Mouse (Mus musculus): ENCODE data around the gene Col5a3. TPM values are rescaled to one million over a fixed set of nuclear protein-coding genes. Genes with fewer than 3 reads are reported as not detected.
A peak's percentile ranks its signal among the peaks of the same experiment; 100 is the strongest.

Col5a3 gene
- polyA plus RNA-seq, 2 experiments, result 0.03 to 0.08 TPM

DNA sequence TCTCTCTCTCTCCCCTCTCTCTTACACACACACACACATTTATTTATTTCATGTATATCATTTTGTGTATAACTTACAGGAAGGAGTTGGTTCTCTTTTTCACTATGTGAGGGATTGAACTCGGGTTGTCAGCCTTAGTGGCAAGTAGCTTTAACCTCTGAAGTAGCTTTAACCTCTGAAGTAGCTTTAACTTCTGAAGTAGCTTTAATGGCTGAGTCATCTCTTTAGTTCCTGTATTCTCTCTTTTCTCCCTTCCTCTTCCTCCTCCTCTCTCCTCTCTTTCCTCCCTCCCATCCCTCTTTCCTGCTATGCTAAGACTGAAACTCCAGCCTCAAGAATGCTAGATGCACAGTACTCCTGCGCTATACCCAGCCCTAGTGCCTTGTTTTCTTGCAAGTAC is 56.6 kb downstream of the Col5a3 start:
- Histone ChIP-seq H3K27ac (no peak overlapping the region), H3K27me3 (ENCODE audit: control insufficient read depth, insufficient read depth, low read length) (no peaks in the 10 kb centered on the region; the same call in 1 of the 2 replicates), H3K9ac (replicated peaks) (no peak overlapping the region), H3K4me2 (ENCODE audit: low read depth) (no peak overlapping the region), H3K4me1 (replicated peaks; ENCODE audit: control insufficient read depth in 2 of 2, insufficient read depth in 2 of 2, low read length in 1 of 2) (peaks cover 16 to 20% of the 10 kb centered on the region in 2 experiments), H3K36me3 (replicated peaks; ENCODE audit: control insufficient read depth, insufficient read depth, low read depth) (no peaks in the 10 kb centered on the region), H3K4me3 (ENCODE audit: insufficient read depth in 1 of 2, low read depth in 2 of 2, low read length in 2 of 2) (no peak overlapping the region), H3K9me3 (ENCODE audit: control insufficient read depth, low read length) (no peaks in the 10 kb centered on the region)
- DNase-seq (ENCODE audit: low read depth in 3 of 3, low spot score in 3 of 3), result no peak
- no peak for TF ChIP-seq EP300 (IDR thresholded peaks at IDR 0.05; ENCODE audit: low read depth)
- TF ChIP-seq CTCF (IDR thresholded peaks at IDR 0.05; ENCODE audit: low read depth), result no peak
- WGBS (ENCODE audit: insufficient replicate concordance), result 55% methylated on average over 2 of the region's 2 CpGs
- ATAC-seq (ENCODE audit: insufficient read depth), result no peak

DNA sequence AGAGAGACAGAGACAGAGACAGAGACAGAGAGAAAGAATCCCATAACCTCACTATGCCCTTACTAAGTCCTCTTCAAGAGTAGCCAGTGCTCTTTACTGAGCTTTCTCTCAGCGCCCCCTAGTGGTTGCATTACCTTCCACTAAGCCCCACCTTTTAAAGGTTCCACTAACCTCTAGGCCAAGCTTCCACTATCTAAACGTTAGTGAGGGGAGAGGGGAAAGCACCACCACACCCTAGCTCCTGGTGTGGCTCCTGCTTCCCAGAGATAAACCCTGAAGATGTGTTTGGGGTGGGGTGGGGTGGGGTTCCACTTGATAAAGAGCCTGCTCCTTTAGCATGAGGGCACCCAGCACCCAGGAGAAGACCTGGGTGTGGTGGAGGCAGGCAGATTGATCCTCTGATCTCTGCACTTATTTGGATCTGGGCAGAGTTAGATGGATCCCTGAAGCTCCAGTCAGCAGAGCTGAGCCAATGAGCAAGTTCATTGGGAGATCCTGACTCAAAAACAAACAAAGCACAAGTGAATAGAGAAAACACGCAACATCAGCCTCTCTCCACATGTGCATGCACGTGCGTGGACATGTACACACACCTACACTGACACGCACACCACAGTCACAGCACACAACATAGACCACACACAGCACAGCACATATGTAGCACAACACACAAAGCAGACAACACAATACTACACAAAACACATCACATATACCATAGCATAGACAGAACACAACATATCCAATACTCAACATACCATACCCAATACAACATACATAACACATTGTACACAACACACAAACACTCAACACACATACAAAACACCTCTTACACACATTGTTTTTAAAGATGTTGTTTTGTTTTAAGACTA is 57.5 kb downstream of the Col5a3 start:
- Histone ChIP-seq H3K4me3 (ENCODE audit: insufficient read depth in 1 of 2, low read depth in 2 of 2, low read length in 2 of 2) (no peak overlapping the region), H3K27ac (no peak overlapping the region), H3K4me1 (replicated peaks; ENCODE audit: control insufficient read depth in 2 of 2, insufficient read depth in 2 of 2, low read length in 1 of 2) (peaks cover 16 to 20% of the 10 kb centered on the region in 2 experiments), H3K9me3 (ENCODE audit: control insufficient read depth, low read length) (no peaks in the 10 kb centered on the region), H3K27me3 (ENCODE audit: control insufficient read depth, insufficient read depth, low read length) (no peaks in the 10 kb centered on the region; the same call in 1 of the 2 replicates), H3K36me3 (replicated peaks; ENCODE audit: control insufficient read depth, insufficient read depth, low read depth) (no peaks in the 10 kb centered on the region), H3K4me2 (ENCODE audit: low read depth) (no peak overlapping the region), H3K9ac (replicated peaks) (no peak overlapping the region)
- ATAC-seq (ENCODE audit: insufficient read depth), result peak; percentile 97
- WGBS (ENCODE audit: insufficient replicate concordance), result 43% methylated on average over 6 of the region's 6 CpGs
- peak; percentile 80 to 88 (median 80) for DNase-seq (ENCODE audit: low read depth in 3 of 3, low spot score in 3 of 3)
- TF ChIP-seq CTCF (IDR thresholded peaks at IDR 0.05; ENCODE audit: low read depth) (peak; percentile 91), EP300 (IDR thresholded peaks at IDR 0.05; ENCODE audit: low read depth) (peak; percentile 72)

DNA sequence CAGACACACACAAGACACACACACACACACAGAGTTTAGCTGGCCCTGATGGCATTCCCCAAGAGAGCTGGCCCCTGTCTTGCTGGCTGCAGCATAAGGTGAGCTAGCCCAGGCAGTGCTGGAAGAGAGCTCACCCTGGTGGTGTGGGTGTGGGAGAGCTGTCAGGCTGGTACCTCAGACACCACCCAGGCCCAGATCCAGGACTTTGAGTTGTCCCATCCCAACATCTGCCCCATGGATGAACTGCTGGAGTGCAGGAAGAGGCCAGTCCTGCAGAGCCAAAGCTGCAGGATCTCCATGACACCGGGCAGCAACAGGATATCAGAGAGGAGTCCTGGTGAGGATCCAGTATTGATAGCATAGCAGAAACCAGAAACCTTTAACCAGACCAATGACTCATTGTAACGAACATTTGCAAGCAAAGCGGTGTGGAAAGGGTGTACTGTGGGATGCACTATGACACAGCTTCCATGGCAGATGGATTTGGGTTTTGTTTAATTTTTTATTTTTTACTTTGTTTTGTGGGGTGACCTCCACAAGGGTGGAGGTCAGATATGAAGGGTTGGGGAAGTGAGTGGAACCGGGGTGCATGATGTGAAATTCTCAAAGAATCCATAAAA is 58.7 kb downstream of the Col5a3 start:
- Histone ChIP-seq H3K4me2 (ENCODE audit: low read depth) (no peak overlapping the region), H3K27ac (no peak overlapping the region), H3K4me1 (replicated peaks; ENCODE audit: control insufficient read depth in 2 of 2, insufficient read depth in 2 of 2, low read length in 1 of 2) (peaks cover 16 to 20% of the 10 kb centered on the region in 2 experiments), H3K9me3 (ENCODE audit: control insufficient read depth, low read length) (no peaks in the 10 kb centered on the region), H3K27me3 (ENCODE audit: control insufficient read depth, insufficient read depth, low read length) (no peaks in the 10 kb centered on the region; the same call in 1 of the 2 replicates), H3K9ac (replicated peaks) (no peak overlapping the region), H3K4me3 (ENCODE audit: insufficient read depth in 1 of 2, low read depth in 2 of 2, low read length in 2 of 2) (no peak overlapping the region), H3K36me3 (replicated peaks; ENCODE audit: control insufficient read depth, insufficient read depth, low read depth) (no peaks in the 10 kb centered on the region)
- no peak for TF ChIP-seq EP300 (IDR thresholded peaks at IDR 0.05; ENCODE audit: low read depth)
- peak; percentile 45 for TF ChIP-seq CTCF (IDR thresholded peaks at IDR 0.05; ENCODE audit: low read depth)
- ATAC-seq (ENCODE audit: insufficient read depth), result no peak
- DNase-seq (ENCODE audit: low read depth in 3 of 3, low spot score in 3 of 3), result no peak
- WGBS (ENCODE audit: insufficient replicate concordance), result 67% methylated on average over 4 of the region's 4 CpGs

DNA sequence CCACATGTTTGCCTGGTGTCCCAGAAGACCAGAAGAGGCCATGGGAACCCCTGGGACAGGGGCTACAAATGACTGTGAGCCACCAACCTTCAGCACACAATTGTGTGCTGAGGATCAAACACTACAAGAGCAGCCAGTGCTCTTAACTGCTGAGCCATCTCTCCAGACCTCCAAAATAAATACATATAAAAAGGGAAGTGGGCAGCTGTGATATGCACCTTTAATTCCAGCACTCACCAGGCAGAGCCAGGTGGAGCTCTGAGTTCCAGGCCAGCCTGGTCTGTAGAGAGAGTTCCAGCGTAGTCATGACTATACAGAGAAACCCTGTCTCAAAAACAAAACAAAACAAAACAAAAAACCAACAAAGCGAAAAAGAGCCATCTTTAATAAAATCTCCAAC is 60.5 kb downstream of the Col5a3 start:
- Histone ChIP-seq H3K27me3 (ENCODE audit: control insufficient read depth, insufficient read depth, low read length) (no peaks in the 10 kb centered on the region), H3K4me3 (ENCODE audit: insufficient read depth in 1 of 2, low read depth in 2 of 2, low read length in 2 of 2) (no peak overlapping the region), H3K9me3 (ENCODE audit: control insufficient read depth, low read length) (no peaks in the 10 kb centered on the region), H3K36me3 (replicated peaks; ENCODE audit: control insufficient read depth, insufficient read depth, low read depth) (no peaks in the 10 kb centered on the region), H3K4me2 (ENCODE audit: low read depth) (no peak overlapping the region), H3K4me1 (replicated peaks; ENCODE audit: control insufficient read depth in 2 of 2, insufficient read depth in 2 of 2, low read length in 1 of 2) (peaks cover 16 to 23% of the 10 kb centered on the region in 2 experiments), H3K27ac (no peak overlapping the region), H3K9ac (replicated peaks) (no peak overlapping the region)
- WGBS (ENCODE audit: insufficient replicate concordance), result 66% methylated on average over 2 of the region's 2 CpGs
- TF ChIP-seq CTCF (IDR thresholded peaks at IDR 0.05; ENCODE audit: low read depth) (no peak), EP300 (IDR thresholded peaks at IDR 0.05; ENCODE audit: low read depth) (no peak)
- ATAC-seq (ENCODE audit: insufficient read depth) (no peak), DNase-seq (ENCODE audit: low read depth in 3 of 3, low spot score in 3 of 3) (no peak)

DNA sequence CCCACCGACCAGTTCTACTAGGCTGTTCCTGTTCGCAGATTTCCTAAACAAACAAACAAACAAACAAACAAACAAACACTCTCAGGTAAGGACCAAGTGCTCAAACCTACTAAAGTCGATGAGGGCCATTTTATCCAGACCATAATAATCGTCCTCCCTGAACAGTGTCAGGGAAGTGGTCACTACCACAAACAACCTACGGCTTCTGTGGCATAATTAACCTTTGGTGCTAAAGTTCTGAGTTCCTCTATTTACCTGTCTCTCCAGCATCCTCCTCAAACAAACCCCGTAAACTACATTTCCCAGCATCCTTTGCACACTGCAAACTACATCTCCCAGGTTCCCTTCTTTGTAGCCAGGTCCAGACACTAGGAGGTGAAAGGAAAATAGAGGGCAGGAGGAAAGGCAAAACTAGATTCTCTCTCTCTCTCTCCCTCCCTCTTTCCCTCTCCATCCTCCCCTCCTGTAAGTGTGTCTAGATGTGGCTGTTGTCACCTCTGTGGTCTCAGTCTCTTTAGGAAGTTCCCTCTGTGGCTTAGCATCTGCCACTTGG is 63.3 kb downstream of the Col5a3 start:
- Histone ChIP-seq H3K27me3 (ENCODE audit: control insufficient read depth, insufficient read depth, low read length) (peaks cover 11% of the 10 kb centered on the region), H3K27ac (no peak overlapping the region), H3K4me1 (replicated peaks; ENCODE audit: control insufficient read depth in 2 of 2, insufficient read depth in 2 of 2, low read length in 1 of 2) (peaks cover 14 to 21% of the 10 kb centered on the region in 2 experiments), H3K9ac (replicated peaks) (no peak overlapping the region), H3K4me3 (ENCODE audit: insufficient read depth in 1 of 2, low read depth in 2 of 2, low read length in 2 of 2) (no peak overlapping the region), H3K36me3 (replicated peaks; ENCODE audit: control insufficient read depth, insufficient read depth, low read depth) (no peaks in the 10 kb centered on the region), H3K4me2 (ENCODE audit: low read depth) (no peak overlapping the region), H3K9me3 (ENCODE audit: control insufficient read depth, low read length) (no peaks in the 10 kb centered on the region)
- DNase-seq (ENCODE audit: low read depth in 3 of 3, low spot score in 3 of 3), result no peak
- WGBS (ENCODE audit: insufficient replicate concordance), result 32% methylated on average over 6 of the region's 6 CpGs
- no peak for ATAC-seq (ENCODE audit: insufficient read depth)
- TF ChIP-seq CTCF (IDR thresholded peaks at IDR 0.05; ENCODE audit: low read depth) (no peak), EP300 (IDR thresholded peaks at IDR 0.05; ENCODE audit: low read depth) (no peak)

All from liver, embryonic 14.5 days (tissue).